Mouse (Mus musculus) CH12.LX (cell line): Measurements from ENCODE around the gene Gsto2. TPM values are rescaled to one million over a fixed set of nuclear protein-coding genes. Genes with fewer than 3 reads are reported as not detected.

Source experiments
- DNase-seq: peaks from one replicate; pipeline ENCODE4 v3.0.0-alpha.2; 2013; ENCODE audit errors: extremely low read depth
- H3K27ac ChIP-seq: 2 replicates; pipeline ENCODE4 v1.5.1; 2012; ENCODE audit warnings: low read depth, mild to moderate bottlenecking, control low read depth, moderate library complexity; ENCODE audit not compliant: insufficient read depth
- H3K27me3 ChIP-seq: replicated peaks from 2 replicates; pipeline ENCODE3; 2012; ENCODE audit warnings: inconsistent platforms
- H3K36me3 ChIP-seq, 2 experiments: replicated peaks in 1 of 2; 2 replicates each; pipeline versions ENCODE3 to v1.6.1; 2012; ENCODE audit warnings: inconsistent platforms in 1 of 2, low read length in 1 of 2, mild to moderate bottlenecking in 1 of 2, mixed read lengths in 1 of 2, moderate library complexity in 1 of 2; ENCODE audit not compliant: control insufficient read depth in 1 of 2, insufficient read depth in 1 of 2
- H3K4me1 ChIP-seq, 2 experiments: 2 replicates each; pipeline ENCODE4 v1.6.1; 2012; ENCODE audit warnings: inconsistent platforms in 1 of 2, moderate library complexity in 1 of 2; ENCODE audit not compliant: insufficient read depth in 2 of 2, control insufficient read depth in 1 of 2
- H3K4me2 ChIP-seq: 2 replicates; pipeline ENCODE4 v1.6.1; 2012; ENCODE audit warnings: low read depth, mild to moderate bottlenecking, control low read depth; ENCODE audit not compliant: poor library complexity, insufficient read depth, severe bottlenecking
- H3K4me3 ChIP-seq, 3 experiments: fragments of 150-350 bp in 1 of 3; sonication (generic) in 1 of 3; replicated peaks in 1 of 3; 2 replicates each; pipeline versions ENCODE3 to v1.5.1; 2011 to 2012; ENCODE audit warnings: low read depth in 2 of 3, low read length in 2 of 3, mild to moderate bottlenecking in 2 of 3, moderate library complexity in 2 of 3, control low read depth in 1 of 3, improper control_type of control experiment in 1 of 3, inconsistent platforms in 1 of 3, mixed read lengths in 1 of 3; ENCODE audit not compliant: poor library complexity in 1 of 3
- H3K79me2 ChIP-seq: replicated peaks from 2 replicates; pipeline ENCODE4 v1.6.1; 2012; ENCODE audit warnings: mild to moderate bottlenecking, moderate library complexity; ENCODE audit not compliant: control insufficient read depth, poor library complexity, insufficient read depth, severe bottlenecking; ENCODE audit errors: extremely low read depth
- H3K9ac ChIP-seq: 2 replicates; pipeline ENCODE4 v1.6.1; 2012; ENCODE audit warnings: low read depth, mild to moderate bottlenecking, control low read depth, moderate library complexity; ENCODE audit not compliant: insufficient read depth
- H3K9me3 ChIP-seq: replicated peaks from 2 replicates; pipeline ENCODE3; 2012; ENCODE audit warnings: low read length, inconsistent platforms, mixed read lengths
- CHD2 ChIP-seq: IDR thresholded peaks from 2 replicates; pipeline ENCODE4 v1.6.1; 2011; ENCODE audit warnings: low read length, improper control_type of control experiment
- CTCF ChIP-seq, 2 experiments: IDR thresholded peaks in 1 of 2; conservative IDR thresholded peaks in 1 of 2; 2 replicates each; pipeline ENCODE4 v1.5.1; 2011 to 2012; ENCODE audit warnings: low read depth in 2 of 2, low read length in 2 of 2, improper control_type of control experiment in 1 of 2, inconsistent platforms in 1 of 2, mild to moderate bottlenecking in 1 of 2, moderate library complexity in 1 of 2
- EP300 ChIP-seq: IDR thresholded peaks from 2 replicates; pipeline ENCODE4 v1.6.1; 2011; ENCODE audit warnings: low read length, improper control_type of control experiment
- HCFC1 ChIP-seq: IDR thresholded peaks from 2 replicates; pipeline ENCODE4 v1.6.1; 2012; ENCODE audit warnings: low read depth, mild to moderate bottlenecking, inconsistent platforms, low read length, improper control_type of control experiment
- MAFK ChIP-seq: IDR thresholded peaks from 2 replicates; pipeline ENCODE4 v1.6.1; 2011; ENCODE audit warnings: low read length, improper control_type of control experiment; ENCODE audit not compliant: insufficient replicate concordance
- MAX ChIP-seq: IDR thresholded peaks from 2 replicates; pipeline ENCODE4 v1.6.1; 2011; ENCODE audit warnings: low read length, improper control_type of control experiment
- MXI1 ChIP-seq: IDR thresholded peaks from 2 replicates; pipeline ENCODE4 v1.6.1; 2011; ENCODE audit warnings: mild to moderate bottlenecking, low read depth, low read length, improper control_type of control experiment
- NRF1 ChIP-seq: IDR thresholded peaks from 2 replicates; pipeline ENCODE4 v1.6.1; 2014; ENCODE audit warnings: low read depth, mild to moderate bottlenecking, inconsistent platforms, low read length, improper control_type of control experiment, moderate library complexity
- POLR2AphosphoS2 ChIP-seq: IDR thresholded peaks from 2 replicates; pipeline ENCODE4 v1.6.1; 2011; ENCODE audit warnings: low read depth, low read length, improper control_type of control experiment
- RAD21 ChIP-seq: IDR thresholded peaks from 2 replicates; pipeline ENCODE4 v1.6.1; 2011; ENCODE audit warnings: low read depth, mild to moderate bottlenecking, low read length, improper control_type of control experiment, moderate library complexity
- SIN3A ChIP-seq: IDR thresholded peaks from 2 replicates; pipeline ENCODE4 v1.6.1; 2012; ENCODE audit warnings: low read length, improper control_type of control experiment, inconsistent platforms
- TCF12 ChIP-seq: IDR thresholded peaks from 2 replicates; pipeline ENCODE4 v1.6.1; 2014; ENCODE audit warnings: low read depth, mild to moderate bottlenecking, inconsistent platforms, low read length, improper control_type of control experiment
- USF1 ChIP-seq: IDR thresholded peaks from 2 replicates; pipeline ENCODE4 v1.6.1; 2014; ENCODE audit warnings: low read depth, mild to moderate bottlenecking, inconsistent platforms, low read length, improper control_type of control experiment
- dilution Hi-C: fragments of 300-500 bp; cut with MboI; formaldehyde crosslinking; loops from 2 replicates; pipeline ENCODE4 v1.14.3; 2020; ENCODE audit warnings: low sequenced_read_pairs; ENCODE audit not compliant: extremely low pct_unique_long_range_greater_than_20kb, extremely low pct_ligation_motif_present
- in situ Hi-C: fragments of 300-500 bp; cut with MboI; formaldehyde crosslinking; loops from 3 replicates; pipeline ENCODE4 v1.14.3; 2019; ENCODE audit warnings: low sequenced_read_pairs, low pct_ligation_motif_present, low pct_unique_long_range_greater_than_20kb, mixed read lengths
- polyA plus RNA-seq: library from polyadenylated mRNA; unstranded; fragments of >175 nt; gene quantifications from 2 replicates; pipeline ENCODE4 v1.2.1, GENCODE M21; 2012; ENCODE audit warnings: low read depth; ENCODE audit not compliant: insufficient read length
- total RNA-seq, 2 experiments: library from RNA; depleted of rRNA; stranded (reverse); fragments of 300-350 nt in 1 of 2; fragments of >200 nt in 1 of 2; gene quantifications; 2 replicates each; pipeline ENCODE4 v1.2.3; 2012 to 2014

Gsto2 gene
- total and polyA plus RNA-seq, 3 experiments = 0.49 to 1.4 (median 1.3) TPM

GRCm38 (mm10) chr19:47835776-47836175 lies 29.6 kb upstream of the Gsto2 start:
- Histone ChIP-seq H3K27ac (no peak overlapping the region), H3K4me2 (no peak overlapping the region), H3K36me3 (no peaks in the 10 kb centered on the region), H3K79me2 (no peaks in the 10 kb centered on the region), H3K9me3 (no peaks in the 10 kb centered on the region), H3K9ac (no peak overlapping the region), H3K4me1 (peaks cover 4 to 6% of the 10 kb centered on the region in 2 experiments; a peak in 3 of 4 replicates), H3K4me3 (no peak overlapping the region), H3K27me3 (peaks cover 13% of the 10 kb centered on the region)
- no peak for DNase-seq
- no peak for TF ChIP-seq USF1
- no peak for TF ChIP-seq TCF12
- TF ChIP-seq NRF1 = no peak
- TF ChIP-seq SIN3A = no peak
- TF ChIP-seq MAFK = peak; percentile 37; the same call in 1 of the 2 replicates
- TF ChIP-seq POLR2AphosphoS2 = no peak
- no peak for TF ChIP-seq RAD21
- in situ Hi-C loops = no loop called here
- dilution Hi-C loops = no loop called here

GRCm38 (mm10) chr19:47836701-47837526 lies 28.4 kb upstream of the Gsto2 start:
- dilution Hi-C loops = no loop called here
- Histone ChIP-seq H3K79me2 (no peaks in the 10 kb centered on the region), H3K27me3 (peaks cover 13% of the 10 kb centered on the region), H3K9me3 (no peaks in the 10 kb centered on the region), H3K4me1 (peaks cover 4 to 6% of the 10 kb centered on the region in 2 experiments; a peak in 3 of 4 replicates), H3K9ac (0 out of 2 replicates have a peak overlapping the region, but pooled peaks have one; percentile 3), H3K27ac (no peak overlapping the region), H3K4me2 (peak overlapping the region; percentile 95), H3K36me3 (no peaks in the 10 kb centered on the region), H3K4me3 (peak overlapping the region in 2 of 3 experiments; percentile 38 to 65)
- DNase-seq = peak; percentile 56
- TF ChIP-seq MXI1 (peak; percentile 86), HCFC1 (no peak), CTCF (conservative IDR thresholded peaks at IDR 0.05 in 1 of 2, IDR thresholded peaks at IDR 0.05 in 1 of 2; ENCODE audit: low read depth in 2 of 2, low read length in 2 of 2) (peak in 1 of 2 experiments; percentile 59; a peak in 2 of 4 replicates), EP300 (no peak), MAX (peak; percentile 21; the same call in 1 of the 2 replicates), SIN3A (peak; percentile 61), NRF1 (0 out of 2 replicates have a peak, but pooled peaks have one; percentile 18), CHD2 (peak; percentile 49; the same call in 1 of the 2 replicates)
- in situ Hi-C loops = no loop called here
